Mouse (Mus musculus): ENCODE results near the gene Selenbp1.
"Not testable (repeated sequence)": the region's sequence is repeated elsewhere in the genome, so short reads cannot be mapped to it uniquely, and the experiment has no call there.

The Selenbp1 gene

GRCm38 (mm10) chr3:94932809-94933564 lies at the start of gene Selenbp1:
Selenbp1 (plus strand) TSS chr3:94933056.
- DNase-seq (ENCODE audit: extremely low spot score) = peak; percentile 58

- DNase-seq (ENCODE audit: extremely low spot score) = peak; percentile 83
These were observed 46.3 kb upstream of the Selenbp1 start, which contains the start of gene Psmb4 for GRCm38 (mm10) chr3:94886316-94887224. Psmb4 (minus strand) TSS chr3:94886961.

- DNase-seq (ENCODE audit: extremely low spot score) = no peak
These were observed 44.3 kb upstream of the Selenbp1 start for GRCm38 (mm10) chr3:94888595-94888994.

GRCm38 (mm10) chr3:94894076-94894475 lies 38.8 kb upstream of the Selenbp1 start:
- no peak for DNase-seq (ENCODE audit: extremely low spot score)

- DNase-seq (ENCODE audit: extremely low spot score) = peak; percentile 48
These were observed 30.1 kb upstream of the Selenbp1 start for GRCm38 (mm10) chr3:94902747-94903146.

GRCm38 (mm10) chr3:94904759-94905158 lies 28.1 kb upstream of the Selenbp1 start:
- DNase-seq (ENCODE audit: extremely low spot score) = not testable (repeated sequence)

GRCm38 (mm10) chr3:94906482-94906881 lies 26.4 kb upstream of the Selenbp1 start:
- no peak for DNase-seq (ENCODE audit: extremely low spot score)

- DNase-seq (ENCODE audit: extremely low spot score) = no peak
These were observed 21.7 kb upstream of the Selenbp1 start for GRCm38 (mm10) chr3:94911050-94911693.

GRCm38 (mm10) chr3:94913801-94914200 lies 19.1 kb upstream of the Selenbp1 start:
- DNase-seq (ENCODE audit: extremely low spot score) = no peak

- no peak for DNase-seq (ENCODE audit: extremely low spot score)
These were observed 16.7 kb upstream of the Selenbp1 start for GRCm38 (mm10) chr3:94915903-94916741.

- DNase-seq (ENCODE audit: extremely low spot score) = peak; percentile 10
These were observed 15.0 kb upstream of the Selenbp1 start for GRCm38 (mm10) chr3:94917816-94918361.

- no peak for DNase-seq (ENCODE audit: extremely low spot score)
These were observed 14.0 kb upstream of the Selenbp1 start for GRCm38 (mm10) chr3:94918845-94919244.

GRCm38 (mm10) chr3:94921104-94921503 lies 11.8 kb upstream of the Selenbp1 start:
- DNase-seq (ENCODE audit: extremely low spot score) = no peak

GRCm38 (mm10) chr3:94922333-94922732 lies 10.5 kb upstream of the Selenbp1 start:
- DNase-seq (ENCODE audit: extremely low spot score) = no peak

- DNase-seq (ENCODE audit: extremely low spot score) = no peak
These were observed 8.2 kb upstream of the Selenbp1 start for GRCm38 (mm10) chr3:94924688-94925087.

GRCm38 (mm10) chr3:94926301-94926736 lies 6.5 kb upstream of the Selenbp1 start:
- DNase-seq (ENCODE audit: extremely low spot score) = not testable (repeated sequence)

- DNase-seq (ENCODE audit: extremely low spot score) = not testable (repeated sequence)
These were observed 3.9 kb upstream of the Selenbp1 start for GRCm38 (mm10) chr3:94928979-94929378.

GRCm38 (mm10) chr3:94930386-94931266 lies 2.2 kb upstream of the Selenbp1 start:
- DNase-seq (ENCODE audit: extremely low spot score) = not testable (repeated sequence)

- DNase-seq (ENCODE audit: extremely low spot score) = not testable (repeated sequence)
These were observed 1.3 kb upstream of the Selenbp1 start for GRCm38 (mm10) chr3:94931427-94932082.

Measured in embryo, embryonic 9.5 days (tissue).